Mouse (Mus musculus) lung, adult 2 months (tissue): Measurements from ENCODE around the gene Atic.

Experiments used
- CTCF ChIP-seq: fragments of 200-500 bp; IDR thresholded peaks from 2 replicates; pipeline ENCODE4 v1.5.1; 2011; ENCODE audit warnings: mild to moderate bottlenecking, low read length, control low read depth; ENCODE audit not compliant: insufficient read depth
- POLR2A ChIP-seq: fragments of 200-500 bp; IDR thresholded peaks from 2 replicates; pipeline ENCODE4 v1.6.1; 2011; ENCODE audit warnings: low read depth, mild to moderate bottlenecking, control low read depth, low read length, borderline replicate concordance; ENCODE audit errors: extremely low read depth

- no peak for TF ChIP-seq CTCF
- no peak for TF ChIP-seq POLR2A
Measured at GRCm38 (mm10) chr1:71593184-71593583, 36.2 kb downstream of the Atic start.
